Mouse (Mus musculus): ENCODE measurements around the gene Cyp4f14.

DNA sequence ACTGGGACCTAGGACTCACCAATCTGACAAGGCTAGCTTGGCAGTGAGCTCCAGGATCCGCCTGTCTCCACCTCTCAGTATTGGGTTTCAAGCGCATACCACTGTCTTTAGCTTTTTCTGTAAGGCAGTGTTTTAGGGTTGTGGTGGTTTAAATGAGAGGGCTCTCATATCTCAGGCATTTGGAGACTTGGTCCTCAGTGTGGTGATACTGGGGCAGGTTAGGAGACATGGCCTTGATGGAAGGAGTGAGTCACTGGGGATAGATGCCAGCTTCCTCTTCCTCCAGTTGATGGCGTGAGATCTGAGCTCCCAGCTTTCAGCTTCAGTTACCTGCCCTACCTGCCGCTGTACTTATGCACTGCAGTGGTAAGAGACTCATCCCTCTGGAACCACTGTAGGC lies 22.7 kb upstream of the Cyp4f14 start:
- no peak for TF ChIP-seq TAL1 (IDR thresholded peaks at IDR 0.05; ENCODE audit: low read length)
- TF ChIP-seq GATA1 (IDR thresholded peaks at IDR 0.05; ENCODE audit: low read length): no peak
